Mouse (Mus musculus): Measurements from ENCODE around the gene Cst9. TPM values are rescaled to one million over a fixed set of nuclear protein-coding genes. Genes with fewer than 3 reads are reported as not detected.

Gene Cst9
- polyA plus RNA-seq, 1 experiment from 2014 or later: not detected

- Histone ChIP-seq H3K36me3 (no peaks in the 10 kb centered on the region), H3K9me3 (no peaks in the 10 kb centered on the region), H3K4me1 (peaks cover 4% of the 10 kb centered on the region), H3K9ac (no peak overlapping the region), H3K27me3 (no peaks in the 10 kb centered on the region), H3K4me2 (replicated peaks) (no peak overlapping the region), H3K27ac (no peak overlapping the region), H3K4me3 (no peak overlapping the region)
- ATAC-seq (ENCODE audit: insufficient number of reproducible peaks, insufficient read depth, low FRiP score, low TSS enrichment): no peak
- WGBS: 50% methylated on average over 1 of the region's 1 CpGs
Observed at GRCm38 (mm10) chr2:148879199-148879598, 44.3 kb downstream of the Cst9 start.

GRCm38 (mm10) chr2:148884738-148885137, 49.8 kb downstream of the Cst9 start:
- H3K9ac ChIP-seq: no peak overlapping the region
- H3K4me1 ChIP-seq: no peaks in the 10 kb centered on the region
- H3K27ac ChIP-seq: no peak overlapping the region
- no peaks in the 10 kb centered on the region for H3K36me3 ChIP-seq
- no peak overlapping the region for H3K4me2 ChIP-seq (replicated peaks)
- no peaks in the 10 kb centered on the region for H3K9me3 ChIP-seq
- H3K4me3 ChIP-seq: no peak overlapping the region
- H3K27me3 ChIP-seq: no peaks in the 10 kb centered on the region
- no peak for ATAC-seq (ENCODE audit: insufficient number of reproducible peaks, insufficient read depth, low FRiP score, low TSS enrichment)

Other genes with a start within 250 kb of the Cst9 start
- 100 and 103 TPM in 2 replicates for gene Nxt1, start 162.5 kb upstream of the Cst9 start, polyA plus RNA-seq (2016; fragmentation: Nextera tagmentation; extraction: Ambion mirVana)
- gene Gzf1, start 154.1 kb upstream of the Cst9 start, polyA plus RNA-seq (2016; fragmentation: Nextera tagmentation; extraction: Ambion mirVana): 23.1 and 25.1 TPM in 2 replicates
- gene Napb, start 102.7 kb upstream of the Cst9 start, polyA plus RNA-seq (2016; fragmentation: Nextera tagmentation; extraction: Ambion mirVana): 7.1 and 7.6 TPM in 2 replicates
- not detected in 2 replicates for gene Cstl1, start 84.8 kb upstream of the Cst9 start, polyA plus RNA-seq (2016; fragmentation: Nextera tagmentation; extraction: Ambion mirVana)
- gene Cst11, start 63.6 kb upstream of the Cst9 start, polyA plus RNA-seq (2016; fragmentation: Nextera tagmentation; extraction: Ambion mirVana): not detected in 2 replicates
- not detected in 2 replicates for gene 8030411F24Rik, start 53.1 kb upstream of the Cst9 start, polyA plus RNA-seq (2016; fragmentation: Nextera tagmentation; extraction: Ambion mirVana)
- gene Cst12, start 45.8 kb upstream of the Cst9 start, polyA plus RNA-seq (2016; fragmentation: Nextera tagmentation; extraction: Ambion mirVana): not detected in 2 replicates
- not detected in 2 replicates for gene Cst8, start 36.4 kb upstream of the Cst9 start, polyA plus RNA-seq (2016; fragmentation: Nextera tagmentation; extraction: Ambion mirVana)
- gene Cst13, start 15.1 kb upstream of the Cst9 start, polyA plus RNA-seq (2016; fragmentation: Nextera tagmentation; extraction: Ambion mirVana): not detected in 2 replicates
- gene 9230104L09Rik, start 29.9 kb downstream of the Cst9 start, polyA plus RNA-seq (2016; fragmentation: Nextera tagmentation; extraction: Ambion mirVana): not detected in 2 replicates
- gene Cst3, start 40.5 kb downstream of the Cst9 start, polyA plus RNA-seq (2016; fragmentation: Nextera tagmentation; extraction: Ambion mirVana): 321 and 339 TPM in 2 replicates
- gene Gm1330, start 168.1 kb downstream of the Cst9 start, polyA plus RNA-seq (2016; fragmentation: Nextera tagmentation; extraction: Ambion mirVana): not detected in 2 replicates
- not detected in 2 replicates for gene Gm10750, start 182.1 kb downstream of the Cst9 start, polyA plus RNA-seq (2016; fragmentation: Nextera tagmentation; extraction: Ambion mirVana)

All from embryonic facial prominence, embryonic 12.5 days (tissue).